Mouse (Mus musculus): Measurements from ENCODE around the gene Irs1.

DNA sequence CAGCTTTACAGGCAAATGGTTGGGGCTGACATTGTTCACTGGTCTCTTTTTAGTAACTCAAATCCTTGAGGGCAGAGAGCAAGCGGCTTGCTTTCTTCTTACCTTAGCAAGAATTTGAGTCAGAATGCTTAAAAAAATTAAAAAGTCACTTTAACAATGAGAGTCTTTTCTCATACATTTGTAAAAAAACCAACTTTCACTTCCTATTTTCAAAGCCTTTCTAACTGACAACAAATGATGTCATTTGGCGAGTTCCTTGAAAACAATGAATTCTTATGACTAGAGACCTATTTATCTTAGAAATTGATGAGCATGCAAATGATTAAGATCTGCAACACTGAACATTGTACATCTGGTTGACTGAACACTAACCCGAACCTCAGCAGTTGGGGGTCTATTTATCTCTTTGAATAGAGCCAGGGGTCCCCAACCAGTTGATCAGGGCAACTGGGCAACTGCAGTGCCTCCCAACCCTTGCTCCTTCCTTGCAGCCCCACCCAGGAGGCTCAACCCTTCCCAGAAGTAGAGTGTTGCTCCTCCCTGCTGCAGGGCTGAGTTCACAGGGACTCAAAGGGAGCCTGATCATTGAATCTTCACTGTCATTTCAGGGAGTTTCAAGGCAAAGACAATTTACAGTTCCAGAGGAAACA lies 55.6 kb downstream of the Irs1 start:
- TF ChIP-seq CTCF (IDR thresholded peaks at IDR 0.05; ENCODE audit: low read depth) (no peak), EP300 (IDR thresholded peaks at IDR 0.05; ENCODE audit: low read depth) (no peak)
